Mouse (Mus musculus) cerebellum, adult 11-12 months (tissue): ENCODE results near the gene Dynll1.

Source experiments
- DNase-seq: peaks from one replicate; pipeline ENCODE4 v3.0.0; 2022

Gene Dynll1

DNA sequence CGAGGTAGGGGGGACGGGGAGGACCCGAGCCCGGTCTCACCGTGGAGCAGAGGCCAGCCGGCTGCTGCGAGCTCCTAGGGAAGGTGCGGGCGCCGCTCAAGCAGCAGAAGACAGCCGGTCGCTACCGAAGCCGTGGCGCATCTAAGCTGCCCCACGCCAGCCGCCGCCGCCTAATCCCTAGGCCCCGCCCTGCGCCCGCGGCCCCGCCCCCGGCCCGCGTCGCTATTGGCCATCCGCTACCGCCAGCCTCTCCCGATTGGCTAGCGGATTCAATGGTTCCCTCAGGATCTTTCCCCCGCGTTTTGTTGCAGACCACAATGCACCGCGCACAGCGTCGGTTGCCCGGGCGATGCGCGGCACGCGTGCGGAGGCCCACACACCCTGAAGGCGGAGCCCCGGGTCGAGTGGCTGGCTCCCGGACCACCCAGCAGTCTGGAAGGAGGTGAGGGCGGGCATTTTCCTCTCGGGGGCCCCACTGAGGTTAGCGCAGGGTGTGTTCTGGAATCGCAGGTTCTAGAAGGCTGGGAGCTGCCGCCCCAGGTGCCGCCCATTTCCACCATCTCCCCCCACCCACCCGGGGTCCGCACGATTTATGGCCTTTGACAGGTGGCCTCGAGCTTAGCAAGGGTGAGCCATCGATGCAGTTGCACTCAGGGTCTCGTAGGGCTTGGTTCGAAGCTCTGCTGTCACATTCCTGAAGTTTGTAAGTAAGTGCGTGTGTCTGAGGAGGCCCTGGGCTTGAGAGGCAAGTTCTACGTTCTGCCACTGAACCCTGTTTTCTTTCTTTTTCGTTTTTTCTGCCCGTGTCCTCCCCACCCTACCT lies at the start of gene Dynll1:
TSS of gene Dynll1 (minus strand) at position 208 of the 823 bp plus-strand sequence.
- DNase-seq, result peak; percentile 98

DNA sequence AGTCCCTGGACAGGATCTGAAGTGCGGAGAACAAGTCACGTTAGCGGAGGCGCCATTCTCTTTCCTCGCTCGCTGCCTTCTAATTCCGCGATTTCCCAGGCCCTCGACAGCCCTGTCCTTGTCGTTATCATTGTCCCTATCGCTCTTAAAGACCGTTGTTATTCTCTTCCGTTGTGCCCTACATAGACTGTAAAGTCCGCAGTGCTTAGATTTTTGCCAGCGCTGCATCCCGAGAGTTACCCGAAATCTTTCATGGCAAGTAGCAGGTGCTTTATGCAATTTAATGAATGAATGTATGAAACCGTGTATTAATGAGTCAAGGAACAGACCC lies 48.4 kb upstream of the Dynll1 start:
- DNase-seq, result no peak

DNA sequence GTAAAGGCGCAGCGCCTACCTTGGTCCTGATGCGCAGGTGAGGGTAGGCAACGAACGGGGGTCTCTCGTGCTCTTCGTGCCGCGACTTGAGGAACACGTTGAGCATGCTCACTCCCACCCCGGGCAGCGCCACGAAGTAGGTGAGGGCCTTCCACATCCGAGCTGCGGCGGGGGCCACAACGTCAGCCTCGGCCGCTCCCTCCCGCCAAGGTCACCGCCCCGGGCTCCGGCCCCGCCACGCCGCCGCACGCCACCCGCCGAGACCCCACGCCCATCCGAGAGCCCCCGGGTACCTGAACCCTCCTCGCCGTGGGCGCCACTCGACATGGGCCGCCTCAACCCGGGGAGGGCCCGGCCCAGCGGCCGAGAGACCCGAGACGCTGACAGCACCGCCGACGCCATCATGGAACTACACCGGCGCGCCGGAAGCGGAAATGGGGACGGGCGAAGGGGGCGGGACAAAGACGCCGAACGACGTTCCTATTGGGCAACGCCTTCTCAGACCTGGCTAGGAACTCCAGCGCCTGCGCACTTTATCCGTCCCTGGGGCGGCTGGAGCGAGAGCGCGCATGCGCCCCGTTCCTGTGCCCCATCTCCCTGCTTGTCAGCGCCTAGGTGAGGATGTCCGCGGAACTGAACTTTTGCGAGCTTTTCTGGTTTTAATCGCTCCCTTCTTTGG lies 47.9 kb upstream of the Dynll1 start, which contains the start of gene Cox6a1:
TSS of gene Cox6a1 (minus strand) at position 436 of the 679 bp plus-strand sequence.
- DNase-seq, result peak; percentile 99

DNA sequence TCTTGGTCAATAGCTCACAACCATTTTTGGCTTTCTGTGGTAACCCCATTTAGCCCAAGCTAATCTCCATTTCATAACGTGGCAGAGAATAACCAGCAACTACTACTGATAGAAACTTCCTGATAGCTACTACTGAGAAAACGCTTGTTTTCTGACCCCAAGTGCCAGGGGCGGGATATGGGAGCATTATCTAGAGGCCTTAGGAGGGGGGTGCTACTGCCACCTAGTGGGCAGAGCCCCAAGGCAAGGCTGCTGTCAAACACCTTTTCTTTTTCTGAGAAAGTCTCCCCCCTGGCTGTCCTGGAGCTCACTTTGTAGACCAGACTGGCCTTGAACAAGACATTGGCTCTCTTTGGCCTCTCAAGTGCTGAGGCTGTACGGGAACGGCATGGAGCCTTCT lies 46.8 kb upstream of the Dynll1 start:
- peak; percentile 74 for DNase-seq

DNA sequence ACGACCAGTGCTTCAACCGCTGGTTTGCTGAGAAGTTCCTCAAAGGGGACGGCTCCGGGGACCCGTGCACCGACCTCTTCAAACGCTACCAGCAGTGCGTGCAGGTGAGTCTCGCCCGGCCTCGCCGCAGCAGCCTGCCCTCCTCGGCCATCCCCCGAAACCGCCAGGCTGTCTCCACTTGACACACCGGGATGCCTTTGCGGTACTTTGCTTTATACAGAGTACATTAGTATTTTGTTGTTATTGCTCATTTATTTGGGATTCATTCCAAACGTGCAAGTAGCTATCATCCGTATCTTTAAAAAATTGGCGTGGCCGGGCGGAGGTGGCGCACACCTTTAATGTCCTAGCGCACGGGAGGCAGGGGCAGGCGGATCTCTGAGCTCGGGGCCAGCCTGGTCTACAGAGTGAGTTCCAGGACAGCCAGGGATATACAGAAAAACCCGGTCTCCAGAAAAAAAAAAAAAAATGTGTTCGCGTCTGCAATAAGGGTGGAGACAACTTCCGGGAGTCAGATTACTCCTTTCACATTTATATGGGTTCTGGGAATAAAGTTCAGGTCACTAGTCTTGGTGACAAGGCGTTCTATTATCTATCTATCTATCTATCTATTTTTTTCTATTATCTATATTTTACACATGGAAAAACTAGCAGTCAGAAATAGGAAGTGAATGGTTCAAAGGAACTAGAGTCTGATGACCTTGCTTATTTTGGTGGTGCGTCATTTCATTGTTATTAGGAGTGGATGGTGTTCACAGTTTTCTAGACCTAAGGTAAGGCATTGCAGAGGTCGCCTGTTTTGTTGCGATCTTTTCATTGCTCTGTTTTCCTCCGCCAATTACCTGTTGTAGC lies 40.7 kb upstream of the Dynll1 start:
- DNase-seq, result no peak

DNA sequence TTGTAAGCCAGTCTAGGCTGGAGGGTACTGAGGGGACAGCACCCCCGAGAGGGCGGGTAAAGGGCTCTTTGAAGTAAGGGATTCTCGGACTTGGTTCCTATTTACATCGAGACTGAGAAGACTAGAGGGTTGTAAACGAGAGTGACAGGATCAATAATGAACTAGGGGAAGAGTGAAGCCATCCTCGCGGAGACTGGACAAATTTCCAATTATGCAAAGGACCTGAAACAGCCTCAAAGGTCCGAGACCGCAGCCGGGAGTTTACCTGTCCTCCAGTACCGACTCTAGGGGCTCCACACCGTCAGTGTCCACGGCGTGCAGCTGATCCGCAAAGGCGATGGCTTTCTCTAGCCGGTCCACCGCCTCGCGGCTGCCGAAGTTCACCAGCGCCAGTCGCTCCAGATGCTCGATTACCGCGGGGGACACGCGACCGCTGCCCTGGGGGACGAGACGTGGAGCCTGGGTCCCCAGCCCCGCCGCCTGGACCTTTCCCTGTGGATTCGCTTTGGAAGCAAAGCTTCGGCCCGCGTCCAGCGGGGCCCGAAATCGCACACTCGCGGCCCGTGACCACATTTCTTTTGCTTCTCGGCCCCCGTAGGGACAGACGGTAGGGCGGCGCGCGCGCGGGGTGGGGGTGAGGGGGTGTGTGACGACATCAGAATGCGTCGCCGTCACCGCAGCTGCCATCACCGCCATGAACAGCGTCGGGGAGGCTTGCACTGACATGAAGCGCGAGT lies 39.9 kb upstream of the Dynll1 start, which contains the start of the genes Gatc and Triap1:
TSS of gene Gatc (minus strand) at position 602 of the 737 bp plus-strand sequence.
TSS of gene Triap1 (plus strand) at position 649 of the 737 bp plus-strand sequence.
- DNase-seq, result peak; percentile 85

DNA sequence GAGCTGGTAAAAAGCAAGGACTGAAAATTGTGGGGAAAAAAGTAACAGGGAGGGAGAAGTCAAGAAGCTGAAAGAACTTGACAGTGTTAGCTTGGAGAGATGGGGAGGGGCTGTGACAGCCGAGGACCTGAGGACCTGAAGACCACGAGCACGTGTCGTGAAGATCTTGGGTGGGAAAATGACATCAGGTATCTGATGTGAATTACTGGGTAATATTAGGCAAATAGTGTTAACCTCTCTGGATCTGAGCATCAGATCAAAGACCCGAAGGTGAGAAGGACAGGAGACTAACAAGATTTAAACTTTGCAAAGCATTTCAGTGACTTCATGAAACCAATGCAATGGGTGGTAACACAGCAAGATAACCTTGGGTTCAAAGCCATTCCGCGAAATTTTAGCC lies 39.2 kb upstream of the Dynll1 start:
- DNase-seq, result no peak

DNA sequence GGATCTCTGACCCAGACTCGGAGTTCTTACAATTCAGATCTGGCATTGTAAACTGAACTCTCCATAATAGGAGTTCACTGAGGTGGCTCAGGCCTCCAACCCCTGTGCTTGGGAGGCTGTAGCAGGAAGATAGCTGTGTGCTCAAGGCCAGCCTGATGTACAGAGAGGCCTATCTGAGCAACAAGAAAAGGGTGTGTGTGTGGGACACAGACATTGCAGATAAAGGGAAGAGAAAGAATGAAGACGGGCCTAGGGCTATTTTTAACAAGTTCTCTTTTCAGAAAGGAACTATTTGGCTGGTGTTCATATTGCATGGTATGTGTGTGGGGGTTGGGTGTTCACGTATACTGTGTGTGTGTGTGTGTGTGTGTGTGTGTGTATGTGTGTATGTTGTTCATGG lies 32.8 kb upstream of the Dynll1 start:
- DNase-seq, result no peak

DNA sequence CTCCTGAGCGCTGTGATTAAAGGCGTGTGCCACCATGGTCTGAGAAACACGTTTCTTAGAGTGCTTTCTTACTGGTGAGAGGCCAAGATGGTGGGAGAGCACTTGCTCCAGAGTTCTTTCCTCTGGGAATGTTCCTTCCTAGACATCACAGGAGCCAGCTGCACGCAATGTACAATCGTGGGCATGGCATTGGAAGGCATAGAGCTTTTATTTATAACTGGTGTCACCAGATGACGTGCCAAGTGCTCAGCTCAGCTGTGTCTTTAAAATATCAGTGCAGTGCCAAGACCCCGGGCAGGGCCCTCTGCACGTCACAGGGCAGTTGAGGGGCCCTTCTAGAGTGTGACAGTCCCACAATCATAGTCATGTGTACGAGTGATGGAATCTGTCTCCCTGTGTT lies 30.2 kb upstream of the Dynll1 start:
- DNase-seq, result no peak

DNA sequence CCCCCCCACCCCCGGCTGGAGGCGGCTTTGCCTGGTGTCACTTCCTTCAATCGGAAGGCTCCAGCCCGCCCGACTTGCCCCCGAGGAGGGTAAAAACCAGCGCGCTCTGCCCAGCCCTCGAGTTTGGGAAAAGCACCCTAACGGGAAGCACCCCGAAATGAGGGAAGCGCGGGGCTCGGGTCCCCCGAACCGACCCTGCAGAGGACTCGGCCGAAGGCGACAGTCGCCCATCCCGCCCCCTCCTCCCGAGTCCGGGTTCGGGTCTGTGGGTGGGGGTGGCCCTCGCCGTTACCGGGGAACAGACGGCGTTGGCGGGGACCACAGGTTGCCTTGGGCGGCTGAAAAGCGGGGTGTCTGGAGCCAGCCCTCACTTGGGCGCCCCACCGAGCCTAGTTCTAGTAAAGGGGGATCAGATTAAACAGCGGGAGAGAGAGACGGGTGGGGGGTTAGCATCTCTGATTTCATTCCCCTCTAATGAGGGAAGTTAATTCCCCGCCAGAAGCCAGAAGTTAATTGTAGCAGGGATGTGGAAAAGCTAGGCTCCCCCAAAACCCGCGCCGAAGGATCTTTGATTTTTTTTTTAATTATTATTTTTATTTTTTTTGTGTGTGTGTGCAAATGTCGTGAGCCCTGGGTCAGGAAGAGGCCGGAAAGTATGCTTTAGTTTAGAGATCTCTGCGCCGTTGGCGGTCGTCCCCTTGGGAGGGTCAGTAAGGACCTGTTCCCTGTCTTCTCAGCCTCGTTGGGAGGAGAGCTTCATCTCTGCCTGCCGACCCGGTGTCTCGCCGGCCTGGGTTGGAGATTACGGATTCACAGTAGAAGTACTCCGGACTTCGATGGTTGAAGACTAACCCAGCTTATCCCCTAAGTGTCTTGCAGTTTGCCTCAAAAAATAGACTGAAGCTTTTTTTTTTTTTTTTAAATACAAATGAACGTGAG lies 27.1 kb upstream of the Dynll1 start:
- DNase-seq, result peak; percentile 70

DNA sequence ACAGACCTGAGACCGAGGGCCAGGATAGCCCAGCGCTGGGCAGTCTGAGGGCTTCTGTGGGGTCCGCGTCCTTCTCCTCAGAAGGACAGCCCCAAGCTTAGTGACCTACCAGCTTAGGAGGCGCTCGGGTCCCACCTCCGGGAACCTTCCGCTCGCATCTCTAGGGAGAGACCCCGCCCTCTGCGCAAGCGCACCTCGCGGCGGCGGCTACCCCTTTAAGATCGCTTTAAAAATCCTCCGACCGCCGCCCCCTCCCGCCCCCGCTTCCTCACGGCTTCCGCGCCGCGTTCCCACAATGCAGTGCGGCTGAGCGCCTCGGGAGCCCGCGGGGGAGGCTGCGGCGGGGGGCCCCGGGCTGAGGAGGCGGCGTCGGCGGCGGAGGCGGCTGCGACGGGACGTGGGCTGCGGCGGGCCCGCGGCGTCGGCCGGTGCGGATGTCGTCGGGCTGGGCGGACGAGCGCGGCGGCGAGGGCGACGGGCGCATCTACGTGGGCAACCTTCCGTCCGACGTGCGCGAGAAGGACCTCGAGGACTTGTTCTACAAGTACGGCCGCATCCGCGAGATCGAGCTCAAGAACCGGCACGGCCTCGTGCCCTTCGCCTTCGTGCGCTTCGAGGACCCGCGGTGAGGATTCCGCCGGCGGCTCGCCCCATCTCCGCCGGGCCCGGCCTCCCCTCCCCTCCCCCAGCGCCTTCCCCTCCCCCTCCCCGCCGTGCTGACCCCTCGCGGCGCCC lies 26.2 kb upstream of the Dynll1 start, which contains the start of gene Srsf9:
TSS of gene Srsf9 (plus strand) at position 303 of the 735 bp plus-strand sequence.
- DNase-seq, result peak; percentile 95

DNA sequence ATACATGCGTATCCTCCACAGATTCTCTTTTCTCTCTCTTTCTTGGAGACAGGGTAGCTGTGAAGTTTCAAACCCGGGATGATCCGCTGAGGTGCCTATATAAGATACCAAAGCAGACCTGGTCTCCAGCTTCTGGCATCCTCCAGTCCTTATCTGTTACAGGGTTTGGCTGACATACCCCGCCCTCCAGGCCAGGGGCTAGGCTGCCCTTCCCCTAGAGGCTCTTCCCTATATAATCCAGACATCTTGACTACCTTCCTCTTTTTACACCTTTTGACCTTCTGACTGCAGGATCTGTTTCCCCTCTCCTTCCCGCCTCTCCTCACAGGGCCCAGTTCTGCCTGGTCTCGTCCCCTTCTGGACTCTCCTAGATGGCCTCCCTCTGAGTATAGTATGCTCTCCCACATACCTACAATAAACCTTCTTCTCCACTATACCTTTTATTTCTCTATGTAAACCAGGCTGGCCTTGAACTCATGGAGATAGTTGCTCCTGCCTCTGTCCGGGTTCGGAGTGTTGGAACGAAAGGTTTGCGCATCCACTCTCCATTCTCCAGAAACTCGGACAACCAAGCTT lies 25.5 kb upstream of the Dynll1 start:
- no peak for DNase-seq

DNA sequence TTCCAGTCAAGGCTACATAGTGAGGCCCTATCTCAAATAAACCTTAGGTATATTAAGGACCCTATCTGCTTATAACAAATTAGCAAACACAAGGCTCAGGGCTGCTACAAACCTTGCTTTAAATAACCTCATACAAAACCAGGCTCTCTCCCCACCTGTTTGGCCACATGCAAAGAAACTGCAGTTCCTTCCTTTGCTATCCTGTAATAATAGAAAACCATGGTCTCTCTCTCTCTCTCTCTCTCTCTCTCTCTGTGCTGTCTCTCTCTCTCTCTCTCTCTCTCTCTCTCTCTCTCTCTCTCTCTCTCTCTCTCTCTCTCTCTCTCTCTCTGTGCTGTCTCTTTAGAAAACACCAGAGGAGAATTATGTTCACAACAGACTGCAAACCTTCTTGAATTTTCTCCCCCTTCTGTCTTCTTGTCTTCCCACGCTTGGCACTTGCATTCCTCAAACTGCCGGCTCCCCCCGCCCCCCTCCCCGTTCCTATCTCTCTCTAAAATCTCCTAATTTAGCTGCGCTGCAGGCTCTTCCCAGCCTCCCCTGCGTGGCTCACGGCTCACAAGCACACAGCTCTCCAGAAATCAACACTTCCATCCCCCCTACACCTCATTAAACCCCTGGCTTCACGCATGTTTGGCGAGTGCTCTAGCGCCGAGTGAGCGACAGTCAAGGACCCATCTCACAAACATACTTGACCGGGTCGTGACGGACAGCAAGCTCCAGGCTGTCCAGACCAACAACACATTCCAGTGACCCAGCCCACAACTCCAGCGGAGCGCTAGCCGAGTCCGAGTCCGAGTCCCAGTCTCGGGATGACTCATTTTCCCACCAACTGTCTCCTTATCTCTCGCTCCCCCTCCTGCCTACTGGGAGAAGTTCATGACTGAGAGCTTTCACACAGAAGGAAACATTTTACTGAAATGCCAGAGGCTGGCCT lies 18.5 kb upstream of the Dynll1 start:
- DNase-seq, result peak; percentile 78

DNA sequence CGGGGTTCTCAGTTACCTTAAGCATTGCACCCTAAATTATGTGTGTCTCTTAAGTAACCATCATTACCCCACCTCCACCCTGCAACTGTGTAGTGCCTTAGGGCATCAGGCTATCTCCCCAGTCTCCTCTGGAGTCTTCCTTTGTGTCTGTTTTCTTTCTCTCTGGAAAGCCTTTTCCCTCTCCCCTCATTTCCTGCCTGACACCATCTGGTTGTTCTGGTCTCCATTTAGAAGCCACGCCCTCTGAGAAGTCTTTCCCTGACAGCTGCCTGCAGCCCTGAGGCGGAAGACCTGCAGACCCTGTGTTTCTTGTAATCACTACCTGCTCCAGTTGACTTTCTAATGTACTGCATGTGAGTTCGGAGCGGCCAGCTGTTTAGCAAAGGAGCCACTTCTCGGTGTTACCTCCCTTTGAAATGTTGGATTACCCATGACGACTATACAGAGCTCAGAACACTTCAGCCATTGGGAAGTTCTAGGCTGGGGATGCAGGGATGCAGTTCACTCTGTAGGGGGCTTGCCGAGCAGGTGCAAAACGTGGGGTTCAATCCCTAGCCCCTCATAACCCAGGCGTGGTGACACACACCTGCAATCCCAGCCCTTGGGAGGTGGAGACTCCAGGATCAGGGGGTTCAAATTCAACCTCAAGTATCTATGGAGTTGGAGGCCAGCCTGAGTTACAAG lies 17.0 kb upstream of the Dynll1 start:
- no peak for DNase-seq

DNA sequence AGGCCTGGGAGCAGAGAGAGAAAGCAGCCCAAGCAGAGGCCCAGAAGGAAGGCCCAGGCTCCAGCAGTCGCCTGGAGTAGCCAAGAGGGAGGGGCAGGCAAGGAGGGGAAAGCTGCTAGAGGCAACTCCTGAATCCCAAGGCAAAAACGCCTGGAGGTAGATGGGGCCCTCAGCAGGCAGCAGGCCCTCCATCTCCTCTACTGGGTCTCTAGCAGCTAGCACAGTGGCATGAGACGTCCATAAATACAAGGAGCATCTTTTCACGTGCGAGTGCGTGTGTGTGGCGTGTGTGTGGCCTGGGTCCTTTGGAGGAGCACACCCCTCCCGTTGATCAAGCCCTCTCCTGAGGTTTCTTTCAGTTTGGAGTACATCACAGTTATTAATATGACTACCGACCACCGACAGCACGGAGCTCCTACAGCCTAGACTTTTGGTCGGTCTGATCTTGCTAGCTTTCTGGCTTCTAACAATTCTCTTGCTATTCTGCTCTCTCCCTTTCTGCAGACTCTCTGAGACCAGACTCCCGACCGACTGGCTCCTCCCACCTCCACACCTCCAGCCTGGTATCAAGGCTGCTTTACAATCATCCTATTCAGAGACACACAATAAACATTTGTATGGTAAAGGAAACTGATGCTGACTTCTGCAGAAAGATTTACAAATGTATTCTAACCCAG lies 16.3 kb upstream of the Dynll1 start:
- no peak for DNase-seq

DNA sequence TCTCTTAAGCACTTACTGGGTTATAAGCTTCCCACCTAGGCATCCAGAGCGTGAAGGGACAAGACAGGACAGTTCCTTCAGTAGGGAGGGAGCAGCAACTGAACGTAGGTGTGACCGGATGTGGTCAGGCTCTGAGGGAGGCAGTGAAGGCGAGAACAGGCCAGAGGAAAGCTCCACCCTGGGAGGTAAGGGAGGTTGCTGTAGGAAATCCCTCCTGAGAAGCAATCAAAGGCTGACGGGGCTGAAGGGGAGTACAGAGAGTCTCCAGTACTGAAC lies 12.8 kb upstream of the Dynll1 start:
- no peak for DNase-seq

DNA sequence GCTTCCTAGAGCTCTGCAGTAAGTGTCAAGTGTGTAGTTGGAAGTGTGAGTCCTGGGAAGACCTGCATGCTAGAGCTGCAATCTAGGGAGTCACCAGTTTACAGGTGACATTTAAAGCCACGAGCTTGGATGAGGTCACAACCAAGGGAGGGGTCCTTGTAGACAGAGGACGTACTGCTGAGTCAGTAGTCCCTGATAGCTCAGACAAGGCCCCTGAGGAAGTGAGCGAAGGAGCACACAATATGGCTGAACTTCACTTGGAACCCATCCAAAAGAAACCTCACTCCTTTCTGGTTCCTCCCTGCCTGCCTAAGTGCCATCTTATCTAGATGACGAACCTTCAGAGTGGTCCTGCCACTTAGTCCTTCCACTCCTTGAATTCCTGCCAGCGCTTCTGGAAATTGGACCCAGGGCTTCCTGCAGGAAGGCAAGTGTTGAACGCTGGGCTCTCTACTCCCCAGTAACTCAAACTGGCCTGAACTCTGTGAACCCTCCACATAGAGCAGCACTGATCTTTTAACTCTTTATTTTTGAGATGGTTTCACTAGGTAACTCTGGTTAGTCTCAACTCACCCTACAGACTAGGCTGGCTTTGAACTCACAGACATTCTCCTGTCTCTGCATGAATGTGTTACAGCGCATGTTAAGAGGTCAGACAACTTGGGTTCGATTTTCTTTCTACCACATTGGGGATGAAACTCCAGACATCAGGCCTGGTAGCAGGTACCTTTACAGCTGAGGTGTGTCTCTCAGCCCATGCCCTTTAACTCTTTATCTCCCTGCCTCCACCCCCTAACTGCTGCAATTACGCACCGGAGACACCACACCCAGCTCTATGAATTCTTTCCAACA lies 12.2 kb upstream of the Dynll1 start:
- no peak for DNase-seq
